Mouse (Mus musculus) embryonic fibroblast, embryonic 13.5 days (primary cell): ENCODE results near the gene Phb2.

ENCODE experiments used
- CTCF ChIP-seq: IDR thresholded peaks from 2 replicates; pipeline ENCODE4 v1.5.1; 2011; ENCODE audit warnings: mild to moderate bottlenecking, control low read depth, low read length, moderate library complexity, borderline replicate concordance; ENCODE audit not compliant: insufficient read depth
- POLR2A ChIP-seq: IDR thresholded peaks from 2 replicates; pipeline ENCODE4 v1.6.1; 2011; ENCODE audit warnings: low read depth, mild to moderate bottlenecking, control low read depth, low read length, moderate library complexity

- TF ChIP-seq POLR2A, result no peak
- TF ChIP-seq CTCF, result no peak
Measured at GRCm38 (mm10) chr6:124676171-124676570, 36.0 kb upstream of the Phb2 start.
